Mouse (Mus musculus) olfactory bulb, adult 2 months (tissue): ENCODE results near the gene Crcp.

Source experiments
- CTCF ChIP-seq: fragments of 200-500 bp; IDR thresholded peaks from 2 replicates; pipeline ENCODE4 v1.5.1; 2012; ENCODE audit warnings: low read depth, mild to moderate bottlenecking, low read length, moderate library complexity; ENCODE audit not compliant: insufficient read depth
- POLR2A ChIP-seq: fragments of 200-500 bp; IDR thresholded peaks from 2 replicates; pipeline ENCODE4 v1.6.1; 2012; ENCODE audit warnings: mild to moderate bottlenecking, low read depth, low read length, moderate library complexity; ENCODE audit not compliant: insufficient read depth

GRCm38 (mm10) chr5:129989376-129989775, 39.7 kb upstream of the Crcp start:
- TF ChIP-seq CTCF, result no peak
- TF ChIP-seq POLR2A, result no peak
